Mouse (Mus musculus) gastrocnemius, postnatal 4 days (tissue): ENCODE measurements around the gene Ptpn3. TPM values are rescaled to one million over a fixed set of nuclear protein-coding genes. Genes with fewer than 3 reads are reported as not detected.

Experiments used
- total RNA-seq, 2 experiments: library from RNA; stranded (reverse); gene quantifications; 2 replicates each; pipeline ENCODE4 v1.2.3; 2021

The Ptpn3 gene
- total RNA-seq, 2 experiments from 2014 or later, result 11.0 to 15.6 TPM

Other genes with a start within 250 kb of the Ptpn3 start
- gene Epb41l4b, start 158.4 kb downstream of the Ptpn3 start, total RNA-seq, result 10 to 100 TPM; 14.7 to 16.3 TPM
- gene Palm2, start 132.4 kb upstream of the Ptpn3 start, total RNA-seq, result 10 to 100 TPM; 12.9 to 13.7 TPM